Mouse (Mus musculus) liver (tissue): ENCODE measurements around the gene Defb21.

Source experiments
- DNase-seq: peaks from one replicate; pipeline ENCODE4 v3.0.0-alpha.2; 2020; ENCODE audit warnings: mixed read lengths

The Defb21 gene

GRCm38 (mm10) chr2:152572114-152572794 lies at the start of gene Defb21:
Gene Defb21 (plus strand): TSS chr2:152572744.
- peak; percentile 26 for DNase-seq

- DNase-seq: no peak
Observed at GRCm38 (mm10) chr2:152539944-152540710, 32.4 kb upstream of the Defb21 start, which contains the start of gene Defb29. Gene Defb29 (minus strand): TSS chr2:152540098.

GRCm38 (mm10) chr2:152541979-152542378 lies 30.6 kb upstream of the Defb21 start:
- no peak for DNase-seq

- no peak for DNase-seq
Observed at GRCm38 (mm10) chr2:152542897-152543296, 29.6 kb upstream of the Defb21 start.

GRCm38 (mm10) chr2:152543478-152543877 lies 29.1 kb upstream of the Defb21 start:
- no peak for DNase-seq

GRCm38 (mm10) chr2:152544691-152545090 lies 27.9 kb upstream of the Defb21 start:
- peak; percentile 18 for DNase-seq

GRCm38 (mm10) chr2:152548124-152548523 lies 24.4 kb upstream of the Defb21 start:
- DNase-seq: no peak

GRCm38 (mm10) chr2:152553774-152554423 lies 18.6 kb upstream of the Defb21 start:
- DNase-seq: peak; percentile 39

GRCm38 (mm10) chr2:152556655-152557054 lies 15.9 kb upstream of the Defb21 start:
- DNase-seq: no peak

- DNase-seq: no peak
Observed at GRCm38 (mm10) chr2:152569038-152569437, 3.5 kb upstream of the Defb21 start, which contains the start of gene Gm17416. Gene Gm17416 (plus strand): TSS chr2:152569338.

- no peak for DNase-seq
Observed at GRCm38 (mm10) chr2:152569881-152570280, 2.7 kb upstream of the Defb21 start.

- no peak for DNase-seq
Observed at GRCm38 (mm10) chr2:152570313-152570712, 2.2 kb upstream of the Defb21 start.

- DNase-seq: no peak
Observed at GRCm38 (mm10) chr2:152573484-152573883, 940 bp downstream of the Defb21 start.

GRCm38 (mm10) chr2:152580107-152580506 lies 7.6 kb downstream of the Defb21 start, which contains the start of gene Defb19:
Gene Defb19 (minus strand): TSS chr2:152580312.
- DNase-seq: no peak

GRCm38 (mm10) chr2:152580612-152581011 lies 8.1 kb downstream of the Defb21 start:
- no peak for DNase-seq

GRCm38 (mm10) chr2:152586926-152587560 lies 14.5 kb downstream of the Defb21 start:
- no peak for DNase-seq

- no peak for DNase-seq
Observed at GRCm38 (mm10) chr2:152588450-152588849, 15.9 kb downstream of the Defb21 start.

GRCm38 (mm10) chr2:152589021-152589420 lies 16.5 kb downstream of the Defb21 start:
- no peak for DNase-seq

- no peak for DNase-seq
Observed at GRCm38 (mm10) chr2:152599299-152599698, 26.8 kb downstream of the Defb21 start, which contains the start of gene Defb45. Gene Defb45 (minus strand): TSS chr2:152599399.

- no peak for DNase-seq
Observed at GRCm38 (mm10) chr2:152600076-152600475, 27.5 kb downstream of the Defb21 start.

- DNase-seq: no peak
Observed at GRCm38 (mm10) chr2:152601275-152601960, 28.9 kb downstream of the Defb21 start.

- peak; percentile 19 for DNase-seq
Observed at GRCm38 (mm10) chr2:152604057-152604456, 31.5 kb downstream of the Defb21 start, which contains the start of gene Defb36. Gene Defb36 (plus strand): TSS chr2:152604327.
